Mouse (Mus musculus): Measurements from ENCODE around the gene Slc6a21. TPM values are rescaled to one million over a fixed set of nuclear protein-coding genes. Genes with fewer than 3 reads are reported as not detected.
A peak's percentile ranks its signal among the peaks of the same experiment; 100 is the strongest.

The Slc6a21 gene
- total RNA-seq, 2 experiments from 2014 or later: not detected

DNA sequence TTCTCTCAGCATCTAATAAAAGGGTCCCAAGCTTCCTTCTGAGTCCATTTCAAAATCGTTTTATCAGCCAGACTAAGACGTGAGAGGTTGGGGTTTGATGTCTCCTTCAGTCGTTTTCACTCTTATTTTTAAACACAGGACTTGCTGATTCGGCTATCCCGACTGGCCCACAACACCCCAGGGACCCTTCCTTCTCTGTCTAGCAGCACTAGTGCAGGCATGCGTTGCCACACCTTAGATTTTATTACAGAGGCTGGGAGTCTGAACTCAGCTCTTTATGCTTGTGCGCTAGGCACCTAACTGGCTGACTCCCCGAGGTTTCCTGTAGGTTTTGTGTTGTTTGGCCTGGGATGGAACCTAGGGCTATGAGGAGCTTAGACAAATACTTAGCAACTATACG is 36.2 kb downstream of the Slc6a21 start:
- no peak for DNase-seq (ENCODE audit: low spot score in 2 of 2)

- no peak for DNase-seq (ENCODE audit: low spot score in 2 of 2)
Observed at GRCm38 (mm10) chr7:45315182-45315701, 37.9 kb downstream of the Slc6a21 start.

DNA sequence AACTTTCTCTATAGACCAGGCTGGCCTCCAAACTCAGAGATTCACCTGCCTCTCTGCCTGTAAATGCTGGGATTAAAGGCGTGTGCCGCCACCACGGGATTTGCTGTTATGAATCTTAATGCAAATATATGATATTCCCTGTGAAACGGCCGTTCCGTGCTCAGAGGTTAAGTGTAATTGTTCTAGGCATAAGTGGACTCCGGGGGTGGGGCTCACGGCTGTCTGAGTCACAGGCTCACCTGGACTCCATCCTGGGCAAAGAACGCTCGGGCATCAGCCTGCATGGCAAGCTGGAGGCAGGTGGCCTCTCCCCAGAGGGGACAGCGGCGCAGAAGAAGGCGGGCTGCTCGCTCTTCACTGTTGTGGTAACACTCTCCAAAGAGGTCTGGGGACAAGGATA is 39.2 kb downstream of the Slc6a21 start:
- no peak for DNase-seq (ENCODE audit: low spot score in 2 of 2)

GRCm38 (mm10) chr7:45322245-45322644 is 44.9 kb downstream of the Slc6a21 start:
- no peak for DNase-seq (ENCODE audit: low spot score in 2 of 2)

- DNase-seq (ENCODE audit: low spot score in 2 of 2): no peak
Observed at GRCm38 (mm10) chr7:45323069-45323468, 45.8 kb downstream of the Slc6a21 start.

GRCm38 (mm10) chr7:45325800-45326199 is 48.5 kb downstream of the Slc6a21 start:
- DNase-seq (ENCODE audit: low spot score in 2 of 2): no peak

DNA sequence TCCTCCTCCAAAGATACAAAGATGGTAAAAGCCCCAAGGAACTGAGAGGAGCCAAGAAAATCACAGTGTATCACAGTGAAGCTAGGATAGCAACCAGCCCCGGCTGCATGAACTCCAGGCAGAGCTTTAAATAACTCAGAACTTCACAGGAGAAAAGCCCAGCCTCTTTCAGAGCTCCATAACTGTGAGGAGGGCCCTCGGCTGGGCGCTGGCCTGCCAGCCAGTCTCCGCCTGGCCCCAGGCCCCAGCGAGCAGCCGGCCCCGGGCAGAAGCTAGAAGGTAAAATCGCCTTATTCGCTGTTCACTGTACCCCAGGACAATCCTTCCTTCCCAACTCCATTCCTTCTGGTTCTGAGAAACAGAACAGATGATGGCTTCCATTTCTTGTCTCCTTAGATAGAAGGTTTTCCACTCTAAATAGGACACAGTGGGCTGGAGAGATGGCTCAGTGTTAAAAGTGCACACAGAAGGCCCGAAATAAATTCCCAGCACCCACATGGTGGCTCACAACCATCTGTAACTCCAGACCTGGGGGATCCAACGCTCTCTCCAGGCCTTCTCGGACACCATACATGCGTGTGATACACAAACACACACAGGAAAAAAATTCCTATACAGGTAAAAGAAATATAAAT is 51.6 kb downstream of the Slc6a21 start:
- no peak for DNase-seq (ENCODE audit: low spot score in 2 of 2)

DNA sequence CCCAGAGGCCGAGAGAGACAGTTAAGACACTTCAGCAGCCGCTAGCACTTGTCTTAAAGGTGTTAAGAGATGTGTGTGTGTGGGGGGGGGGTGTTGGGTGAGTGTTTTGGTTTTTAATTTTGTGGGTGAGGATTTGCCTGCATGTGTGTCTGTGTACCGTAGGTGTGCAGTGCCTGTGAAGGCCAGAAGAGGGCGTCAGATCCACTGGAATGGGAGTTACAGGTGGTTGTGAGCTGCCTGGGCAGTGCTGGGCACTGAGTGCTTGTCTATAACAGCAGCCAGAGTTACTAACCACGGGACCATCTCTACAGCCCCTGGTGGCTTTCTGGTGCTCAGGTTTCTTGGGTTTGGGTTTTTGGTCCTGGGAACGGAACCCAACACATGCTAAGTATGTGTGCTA is 54.2 kb downstream of the Slc6a21 start:
- no peak for DNase-seq (ENCODE audit: low spot score in 2 of 2)

GRCm38 (mm10) chr7:45332685-45333425 is 55.5 kb downstream of the Slc6a21 start:
- no peak for DNase-seq (ENCODE audit: low spot score in 2 of 2)

DNA sequence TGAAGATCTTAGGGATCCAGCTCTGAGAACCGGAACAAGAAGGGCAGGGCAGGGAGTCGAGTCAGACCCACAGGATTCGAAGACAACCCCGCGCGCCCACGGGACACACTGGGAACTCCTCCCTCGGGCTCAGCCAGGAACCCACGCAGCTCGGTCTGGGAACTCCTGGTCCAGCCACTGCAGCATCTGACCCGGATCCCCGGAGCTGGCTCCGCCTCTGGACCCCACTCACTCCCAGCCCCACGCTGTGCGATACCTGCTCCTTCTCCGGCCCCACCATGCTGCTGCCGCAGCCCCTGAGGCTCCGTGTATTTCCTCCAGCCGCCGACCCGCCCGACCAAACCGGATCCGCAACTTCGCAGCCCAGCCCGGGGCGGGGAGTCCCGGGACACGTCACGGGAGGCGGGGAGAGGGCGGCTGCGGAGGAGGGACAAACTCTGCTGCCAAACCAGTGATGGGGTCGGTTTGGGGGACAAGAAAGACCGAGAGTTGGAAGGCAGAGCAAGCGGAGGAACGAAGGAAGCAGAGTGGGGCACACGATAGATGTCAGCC is 56.2 kb downstream of the Slc6a21 start, which contains the start of gene Trpm4:
Gene Trpm4 (minus strand): TSS at position 350 of the 552 bp plus-strand sequence.
- DNase-seq (ENCODE audit: low spot score in 2 of 2): peak; percentile 62 to 68

DNA sequence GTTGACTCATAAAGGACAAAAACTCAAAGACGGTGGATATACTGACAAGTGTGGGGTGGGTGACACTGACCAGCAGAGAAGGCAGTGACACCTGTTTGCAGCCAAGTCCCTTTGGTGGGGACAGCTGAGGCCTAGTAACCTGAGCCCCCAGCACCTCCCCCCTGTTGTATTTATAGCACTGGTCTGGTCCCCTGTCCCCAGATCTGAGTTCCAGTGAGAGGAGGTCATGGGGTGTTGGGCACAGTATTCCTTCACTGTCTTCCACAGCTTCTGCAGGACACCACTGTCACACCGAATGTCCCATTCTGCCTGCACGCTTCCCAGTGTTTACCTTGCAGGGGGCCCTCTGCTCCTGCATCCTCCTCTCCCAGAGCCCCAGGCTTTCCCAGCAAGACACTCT is 57.3 kb downstream of the Slc6a21 start:
- no peak for DNase-seq (ENCODE audit: low spot score in 2 of 2)

DNA sequence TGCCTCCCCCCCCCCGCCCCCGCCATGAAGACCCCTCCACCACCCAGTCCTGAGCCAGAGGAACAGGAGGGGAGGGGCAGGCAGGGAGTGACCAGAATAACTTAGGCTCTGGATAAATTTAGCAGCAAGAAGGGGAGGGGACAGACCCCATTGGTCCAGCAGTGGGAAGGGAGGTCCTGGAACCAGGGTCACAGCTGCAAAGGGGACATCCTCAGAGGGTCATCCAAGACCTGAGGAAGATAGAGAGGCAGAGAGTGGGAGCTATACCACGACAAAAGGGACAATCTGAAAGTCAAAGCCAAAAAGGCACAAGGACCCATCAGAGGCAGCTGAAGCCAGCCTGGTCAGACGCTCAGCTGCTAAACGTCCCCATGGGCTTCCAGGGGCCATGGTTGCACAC is 57.7 kb downstream of the Slc6a21 start, which contains the start of gene Hrc:
Gene Hrc (plus strand): TSS at position 235 of the 400 bp plus-strand sequence.
- no peak for DNase-seq (ENCODE audit: low spot score in 2 of 2)

DNA sequence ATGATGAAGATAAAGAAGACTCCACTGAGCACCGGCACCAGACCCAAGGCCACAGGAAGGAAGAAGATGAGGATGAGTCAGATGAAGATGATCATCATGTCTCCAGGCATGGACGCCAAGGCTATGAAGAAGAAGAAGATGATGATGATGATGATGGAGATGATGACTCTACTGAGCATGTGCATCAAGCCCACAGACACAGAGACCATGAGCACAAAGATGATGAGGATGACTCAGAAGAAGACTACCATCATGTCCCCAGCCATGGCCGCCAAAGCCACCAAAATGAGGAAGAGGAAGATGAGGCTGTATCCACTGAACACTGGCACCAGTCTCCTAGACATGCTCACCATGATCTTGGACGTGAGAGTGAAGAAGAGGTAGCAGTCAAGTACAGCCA is 59.0 kb downstream of the Slc6a21 start:
- no peak for DNase-seq (ENCODE audit: low spot score in 2 of 2)

DNA sequence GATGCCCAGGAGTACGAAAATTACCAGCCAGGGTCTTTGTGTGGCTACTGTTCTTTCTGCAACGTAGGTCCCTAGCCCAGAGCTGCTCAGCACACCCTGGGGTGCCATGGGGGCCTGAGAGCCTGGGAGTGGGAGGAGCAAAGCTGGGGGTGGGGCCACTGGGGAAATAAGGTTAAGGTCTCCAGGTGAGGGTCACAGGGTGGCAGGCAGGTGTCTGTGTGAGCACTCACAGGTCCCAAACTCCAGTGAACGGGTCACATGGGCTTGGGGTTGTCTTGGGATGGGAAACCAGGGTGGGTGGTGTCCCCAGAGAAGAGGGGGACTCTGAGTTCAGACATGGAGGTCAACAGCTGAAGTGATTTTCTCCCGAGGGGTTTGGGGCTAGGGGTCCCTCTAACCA is 60.2 kb downstream of the Slc6a21 start:
- DNase-seq (ENCODE audit: low spot score in 2 of 2): no peak

DNA sequence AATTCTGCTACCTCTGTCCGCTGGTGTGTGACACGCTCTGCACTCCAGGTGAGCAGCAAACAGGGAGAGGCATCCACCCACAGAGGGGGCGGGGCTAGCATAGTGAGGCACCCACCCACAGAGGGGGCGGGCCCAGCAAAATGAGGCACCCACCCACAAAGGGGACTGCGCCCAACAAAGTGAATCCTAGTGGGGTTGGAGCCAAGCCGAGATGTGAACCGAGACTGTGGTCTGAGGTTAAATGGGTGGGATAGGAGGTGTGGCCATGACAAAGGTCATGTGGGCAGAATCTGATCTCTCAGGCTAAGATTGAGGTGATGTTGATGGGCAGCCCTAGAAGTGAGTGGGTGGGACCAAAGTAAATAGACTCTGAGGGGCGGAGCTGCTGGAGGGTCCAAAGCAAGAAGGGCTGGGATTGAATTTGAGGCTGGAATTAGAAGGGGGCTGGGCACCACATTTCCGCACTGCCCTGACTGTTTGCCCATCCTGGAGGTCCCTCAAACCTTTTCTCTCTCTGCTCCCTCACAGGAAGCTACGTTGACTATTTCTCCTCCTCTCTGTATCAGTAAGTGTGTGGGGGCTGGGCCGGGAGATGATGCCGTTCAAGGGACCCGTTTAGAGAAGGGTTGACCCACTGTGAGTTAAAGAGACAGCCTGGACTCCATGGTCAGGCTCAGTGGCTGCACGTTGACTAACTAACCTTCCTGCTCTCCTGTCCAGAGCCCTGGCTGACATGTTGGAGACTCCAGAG is 61.0 kb downstream of the Slc6a21 start:
- DNase-seq (ENCODE audit: low spot score in 2 of 2): no peak

Other genes with a start within 250 kb of the Slc6a21 start
- gene Prr12, start 224.6 kb upstream of the Slc6a21 start, total RNA-seq (2021): 10 to 100 TPM; 76.4 to 85.1 TPM
- gene Nosip, start 215.1 kb upstream of the Slc6a21 start, total RNA-seq (2021): 10 to 100 TPM; 61.1 to 71.2 TPM
- gene Prrg2, start 214.8 kb upstream of the Slc6a21 start, total RNA-seq (2021): 10 to 100 TPM; 17.9 to 18.6 TPM
- gene Rcn3, start 185.3 kb upstream of the Slc6a21 start, total RNA-seq (2021): 10 to 100 TPM; 77.0 to 81.8 TPM
- gene Fcgrt, start 173.7 kb upstream of the Slc6a21 start, total RNA-seq (2021): 100 to 1,000 TPM in 1 of 2 experiments, 10 to 100 TPM in 1; 98.0 to 104 TPM
- 1,000 to 10,000 TPM; 1,454 to 1,477 TPM for gene Rps11, start 153.1 kb upstream of the Slc6a21 start, total RNA-seq (2021)
- 1,000 to 10,000 TPM; 2,237 to 2,371 TPM for gene Rpl13a, start 148.8 kb upstream of the Slc6a21 start, total RNA-seq (2021)
- not detected for gene Gm45713, start 141.3 kb upstream of the Slc6a21 start, total RNA-seq (2021)
- gene Flt3l, start 141.1 kb upstream of the Slc6a21 start, total RNA-seq (2021): 10 to 100 TPM; 18.8 to 23.1 TPM
- 10 to 100 TPM; 60.7 to 65.2 TPM for gene Pih1d1, start 123.2 kb upstream of the Slc6a21 start, total RNA-seq (2021)
- 10 to 100 TPM; 76.4 to 90.1 TPM for gene Aldh16a1, start 122.9 kb upstream of the Slc6a21 start, total RNA-seq (2021)
- 1 to 10 TPM in 1 of 2 experiments, under 1 TPM in 1; 0.31 to 1.9 TPM for gene Slc17a7, start 113.6 kb upstream of the Slc6a21 start, total RNA-seq (2021)
- gene Gfy, start 97.9 kb upstream of the Slc6a21 start, total RNA-seq (2021): not detected
- gene Pth2, start 96.5 kb upstream of the Slc6a21 start, total RNA-seq (2021): not detected
- under 1 TPM; 0.31 to 0.84 TPM for gene Ccdc155, start 72.6 kb upstream of the Slc6a21 start, total RNA-seq (2021)
- under 1 TPM in 1 of 2 experiments, not detected in 1; 0.78 TPM for gene Dkkl1, start 65.4 kb upstream of the Slc6a21 start, total RNA-seq (2021)
- 10 to 100 TPM; 45.1 to 67.8 TPM for gene Tead2, start 61.8 kb upstream of the Slc6a21 start, total RNA-seq (2021)
- 1 to 10 TPM; 4.1 to 6.2 TPM for gene Cd37, start 38.4 kb upstream of the Slc6a21 start, total RNA-seq (2021)
- under 1 TPM in 1 of 2 experiments, not detected in 1; 0.28 TPM for gene Slc6a16, start 36.4 kb upstream of the Slc6a21 start, total RNA-seq (2021)
- 10 to 100 TPM; 17.0 to 18.1 TPM for gene Trpm4, start 56.3 kb downstream of the Slc6a21 start, total RNA-seq (2021)
- gene Hrc, start 57.8 kb downstream of the Slc6a21 start, total RNA-seq (2021): 10 to 100 TPM in 1 of 2 experiments, 1 to 10 TPM in 1; 6.7 to 13.0 TPM
- gene Ppfia3, start 89.5 kb downstream of the Slc6a21 start, total RNA-seq (2021): 1 to 10 TPM; 4.7 to 6.9 TPM
- gene Lin7b, start 93.1 kb downstream of the Slc6a21 start, total RNA-seq (2021): 1 to 10 TPM; 4.8 to 4.9 TPM
- gene Snrnp70, start 118.2 kb downstream of the Slc6a21 start, total RNA-seq (2021): 100 to 1,000 TPM; 499 to 509 TPM
- under 1 TPM; 0.14 to 0.28 TPM for gene Kcna7, start 128.1 kb downstream of the Slc6a21 start, total RNA-seq (2021)
- gene Ntf5, start 136.2 kb downstream of the Slc6a21 start, total RNA-seq (2021): under 1 TPM; 0.20 to 0.67 TPM
- gene Lhb, start 143.3 kb downstream of the Slc6a21 start, total RNA-seq (2021): not detected
- 10 to 100 TPM; 38.6 to 40.2 TPM for gene Gys1, start 157.3 kb downstream of the Slc6a21 start, total RNA-seq (2021)
- gene Ruvbl2, start 160.6 kb downstream of the Slc6a21 start, total RNA-seq (2021): 10 to 100 TPM; 56.5 to 65.0 TPM
- 100 to 1,000 TPM; 684 to 753 TPM for gene Ftl1, start 182.4 kb downstream of the Slc6a21 start, total RNA-seq (2021)
- gene Bax, start 189.4 kb downstream of the Slc6a21 start, total RNA-seq (2021): 10 to 100 TPM; 75.8 to 78.4 TPM
- gene Tulp2, start 204.4 kb downstream of the Slc6a21 start, total RNA-seq (2021): under 1 TPM; 0.45 to 0.54 TPM
- 10 to 100 TPM; 14.9 to 20.7 TPM for gene Gm45808, start 209.3 kb downstream of the Slc6a21 start, total RNA-seq (2021)
- 10 to 100 TPM; 35.0 to 38.8 TPM for gene Dhdh, start 211.3 kb downstream of the Slc6a21 start, total RNA-seq (2021)
- gene Nucb1, start 232.9 kb downstream of the Slc6a21 start, total RNA-seq (2021): 100 to 1,000 TPM; 236 to 239 TPM
- 10 to 100 TPM; 36.9 to 45.1 TPM for gene Ppp1r15a, start 248.8 kb downstream of the Slc6a21 start, total RNA-seq (2021)
- 10 to 100 TPM; 12.5 to 17.5 TPM for gene Plekha4, start 248.8 kb downstream of the Slc6a21 start, total RNA-seq (2021)

Measured in adrenal gland, postnatal 4 days (tissue).